Mouse (Mus musculus) heart, postnatal 0 days (tissue): ENCODE measurements around the gene Grin1.

Source experiments
- CTCF ChIP-seq: IDR thresholded peaks from 2 replicates; pipeline ENCODE4 v1.5.1; 2016; ENCODE audit warnings: antibody characterized with exemption, control low read depth, low read depth
- EP300 ChIP-seq: IDR thresholded peaks from 2 replicates; pipeline ENCODE4 v1.6.1; 2016; ENCODE audit warnings: antibody characterized with exemption, low read depth

DNA sequence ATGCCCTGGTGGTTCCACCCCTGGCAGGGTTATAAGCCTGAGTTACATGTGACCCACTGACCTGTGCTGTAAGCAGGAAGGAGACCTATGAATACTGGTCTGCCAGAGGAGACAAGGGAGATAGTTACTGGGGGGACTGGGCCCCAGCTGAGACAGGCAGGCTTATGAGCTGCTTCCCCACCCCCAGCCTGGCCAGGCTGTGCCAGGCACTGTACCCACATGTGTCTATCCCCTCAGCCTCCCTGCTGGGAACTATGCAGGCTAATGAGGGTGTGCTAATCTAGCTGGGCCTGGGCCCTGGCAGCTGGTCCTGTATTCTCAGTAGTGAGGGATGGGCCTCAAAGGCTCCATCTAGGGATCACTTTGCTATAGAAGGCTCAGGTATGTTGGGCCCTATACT is 51.7 kb downstream of the Grin1 start:
- TF ChIP-seq CTCF (no peak), EP300 (no peak)
